In the genomic region with DNA sequence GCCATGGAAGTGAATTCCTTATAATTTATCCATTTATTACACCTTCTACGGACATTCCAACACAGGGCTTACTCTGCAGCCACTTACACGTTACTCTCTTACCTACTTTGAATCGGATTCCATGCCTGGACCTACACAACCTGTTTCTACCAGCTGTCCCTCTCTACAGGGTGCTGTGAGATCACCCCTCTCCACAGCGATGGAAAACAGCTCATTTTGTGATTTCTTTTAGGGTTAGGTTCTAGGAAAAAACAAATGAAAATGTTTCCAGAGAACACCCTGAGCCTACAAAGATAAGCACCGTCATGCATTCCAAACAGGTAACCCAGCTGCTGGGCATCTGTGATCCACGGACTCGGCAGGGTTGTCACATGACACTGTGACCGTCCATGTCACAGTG, we compare ENCODE assay signal across 19 mouse cellular contexts.
"Had no signal": no experiment of that assay in that cellular context is flagged by ENCODE, and none has a peak within 500 bp of the region (broad histone marks: within the 10 kb centered on the region; RNA-seq: fewer than 3 reads in every experiment).

No protein-coding gene starts in this region.

- H3K4me3 ChIP-seq: kidney, embryonic 15.5 days; left cerebral cortex, adult 2 months; megakaryocyte, embryonic 14.5 days; midbrain, embryonic 10.5 days; midbrain, embryonic 13.5 days; myocyte; neural tube, embryonic 13.5 days had no signal

- H3K27me3 ChIP-seq: kidney, embryonic 15.5 days; megakaryocyte, embryonic 14.5 days; midbrain, embryonic 13.5 days; neural tube, embryonic 13.5 days had no signal

- ATAC-seq: liver, postnatal 0 days; midbrain, embryonic 13.5 days; midbrain, embryonic 16.5 days had no signal

- DNase-seq: kidney, postnatal 10 days; kidney, postnatal 36 days; layer of hippocampus, postnatal 36 days; liver, postnatal 0 days; lung, embryonic 14.5 days; lung, postnatal 10 days; lung, postnatal 36 days; thymus, adult 2 months; thymus, postnatal 14 days had no signal

- H3K27ac ChIP-seq: kidney, embryonic 15.5 days; left cerebral cortex, adult 2 months; liver, embryonic 14.5 days; midbrain, embryonic 10.5 days; midbrain, embryonic 13.5 days; neural tube, embryonic 13.5 days; stomach, postnatal 0 days had no signal

- H3K4me1 ChIP-seq: kidney, embryonic 15.5 days; megakaryocyte, embryonic 14.5 days had no signal
